Mouse (Mus musculus): ENCODE results near the gene Tfap2e. TPM values are rescaled to one million over a fixed set of nuclear protein-coding genes. Genes with fewer than 3 reads are reported as not detected.

The Tfap2e gene
- polyA plus RNA-seq, 1 experiment from 2014 or later = 0.78 TPM

DNA sequence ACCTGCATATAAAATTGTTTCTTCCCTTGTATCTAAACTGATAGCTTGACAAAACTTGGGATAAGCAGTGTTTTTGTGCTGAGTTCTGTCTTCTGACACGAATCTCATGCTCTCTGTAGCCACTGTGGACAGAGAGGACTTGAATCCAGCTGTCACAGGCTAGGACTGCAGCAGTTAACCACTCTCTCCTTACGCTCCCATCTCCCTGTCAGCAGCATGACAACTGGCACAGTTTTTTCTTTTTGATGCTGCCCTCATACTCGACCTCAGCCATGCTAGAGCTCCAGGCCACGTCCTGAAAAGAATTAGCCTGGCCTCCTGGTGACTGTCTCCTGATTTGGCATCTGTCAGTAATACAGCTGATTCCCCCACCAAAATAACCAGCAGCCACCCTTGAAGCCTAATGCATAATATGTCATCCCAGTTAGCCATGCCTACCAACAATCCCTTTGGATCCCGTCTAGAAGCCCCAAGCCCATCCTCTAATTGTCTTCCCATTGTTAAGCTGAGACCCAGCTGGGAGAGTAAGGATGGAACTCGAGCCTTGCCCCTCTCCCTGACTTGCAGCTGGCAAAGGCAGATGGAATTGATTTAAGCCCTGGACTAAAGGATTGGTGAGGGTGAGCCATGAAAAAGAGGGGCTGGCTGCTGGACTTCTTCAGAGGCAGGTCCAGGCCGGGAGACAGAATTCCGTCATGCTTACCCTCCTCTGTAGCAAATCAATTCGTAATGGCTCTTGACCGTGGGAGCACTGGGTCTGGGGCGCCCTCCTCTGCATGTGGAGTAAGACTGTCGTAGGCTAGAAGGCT, 29.2 kb downstream of the Tfap2e start:
- Histone ChIP-seq H3K27ac (replicated peaks; ENCODE audit: low read depth, low read length) (no peak overlapping the region), H3K9ac (ENCODE audit: low read depth, low read length) (no peak overlapping the region), H3K9me3 (ENCODE audit: control insufficient read depth, low read length) (no peaks in the 10 kb centered on the region), H3K36me3 (ENCODE audit: control insufficient read depth, insufficient read depth, low read length) (peaks cover 75% of the 10 kb centered on the region), H3K4me2 (ENCODE audit: low read depth, low read length) (no peak overlapping the region), H3K4me1 (ENCODE audit: control insufficient read depth, insufficient read depth, low read length) (0 out of 2 replicates have a peak, but pooled peaks cover 4% of the 10 kb centered on the region), H3K27me3 (replicated peaks; ENCODE audit: control insufficient read depth, insufficient read depth, low read length) (no peaks in the 10 kb centered on the region), H3K4me3 (ENCODE audit: low read depth, low read length) (no peak overlapping the region)
- 43% methylated on average over 12 of the region's 12 CpGs for WGBS
- peak; percentile 81 for ATAC-seq (ENCODE audit: low read depth)
- peak; percentile 77 for DNase-seq (ENCODE audit: low spot score)

DNA sequence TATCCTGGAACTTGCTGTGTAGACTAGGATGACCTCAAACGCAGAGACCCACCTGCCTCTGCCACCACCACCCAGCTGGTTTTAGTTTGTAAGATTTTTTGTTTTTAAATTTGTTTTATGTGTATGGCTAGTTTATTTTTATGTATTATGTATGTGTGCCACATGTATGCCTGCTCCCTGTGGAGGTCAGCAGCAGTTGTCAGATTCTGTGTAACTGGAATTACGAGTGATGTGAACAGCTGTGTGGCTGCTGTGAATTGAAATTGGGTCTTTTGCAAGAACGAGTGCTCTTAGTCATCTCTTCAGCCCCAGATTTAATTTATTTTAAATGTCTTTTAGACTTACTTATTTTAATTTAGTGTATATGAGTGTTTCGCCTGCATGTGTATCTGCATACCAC, 39.1 kb downstream of the Tfap2e start:
- no peak overlapping the region for H3K4me2 ChIP-seq (ENCODE audit: low read depth, low read length)
- H3K27ac ChIP-seq (replicated peaks; ENCODE audit: low read depth, low read length) = no peak overlapping the region
- no peaks in the 10 kb centered on the region for H3K27me3 ChIP-seq (replicated peaks; ENCODE audit: control insufficient read depth, insufficient read depth, low read length)
- WGBS = 81% methylated on average over 4 of the region's 4 CpGs
- no peaks in the 10 kb centered on the region for H3K9me3 ChIP-seq (ENCODE audit: control insufficient read depth, low read length)
- H3K4me3 ChIP-seq (ENCODE audit: low read depth, low read length) = no peak overlapping the region
- ATAC-seq (ENCODE audit: low read depth) = no peak
- peaks cover 49% of the 10 kb centered on the region for H3K36me3 ChIP-seq (ENCODE audit: control insufficient read depth, insufficient read depth, low read length)
- DNase-seq (ENCODE audit: low spot score) = no peak
- no peak overlapping the region for H3K9ac ChIP-seq (ENCODE audit: low read depth, low read length)
- H3K4me1 ChIP-seq (ENCODE audit: control insufficient read depth, insufficient read depth, low read length) = no peaks in the 10 kb centered on the region

DNA sequence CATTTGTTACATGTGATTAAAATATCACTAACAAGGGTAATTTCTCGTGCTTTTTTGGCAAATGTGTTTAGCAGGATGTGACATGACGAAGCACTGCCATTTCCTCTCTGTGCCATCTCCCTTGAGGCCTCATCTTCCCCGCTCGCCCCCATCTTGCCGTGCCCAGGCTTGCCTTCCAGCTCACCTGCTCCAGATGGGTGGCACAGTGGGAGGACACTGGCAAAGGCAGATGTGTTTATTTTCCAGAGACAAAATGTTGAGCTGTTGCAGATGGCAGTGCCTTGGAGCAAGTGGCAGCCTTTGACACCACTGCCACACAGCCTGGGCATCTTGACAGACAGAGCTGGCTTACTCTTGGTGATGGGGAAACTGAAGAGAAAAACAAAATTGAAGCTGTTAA, 43.0 kb downstream of the Tfap2e start:
- DNase-seq (ENCODE audit: low spot score) = no peak
- no peak overlapping the region for H3K4me2 ChIP-seq (ENCODE audit: low read depth, low read length)
- no peak overlapping the region for H3K27ac ChIP-seq (replicated peaks; ENCODE audit: low read depth, low read length)
- 78% methylated on average over 5 of the region's 5 CpGs for WGBS
- H3K4me1 ChIP-seq (ENCODE audit: control insufficient read depth, insufficient read depth, low read length) = no peaks in the 10 kb centered on the region
- H3K36me3 ChIP-seq (ENCODE audit: control insufficient read depth, insufficient read depth, low read length) = peaks cover 47% of the 10 kb centered on the region
- no peaks in the 10 kb centered on the region for H3K9me3 ChIP-seq (ENCODE audit: control insufficient read depth, low read length)
- no peak overlapping the region for H3K9ac ChIP-seq (ENCODE audit: low read depth, low read length)
- no peak for ATAC-seq (ENCODE audit: low read depth)
- H3K27me3 ChIP-seq (replicated peaks; ENCODE audit: control insufficient read depth, insufficient read depth, low read length) = no peaks in the 10 kb centered on the region
- H3K4me3 ChIP-seq (ENCODE audit: low read depth, low read length) = no peak overlapping the region

DNA sequence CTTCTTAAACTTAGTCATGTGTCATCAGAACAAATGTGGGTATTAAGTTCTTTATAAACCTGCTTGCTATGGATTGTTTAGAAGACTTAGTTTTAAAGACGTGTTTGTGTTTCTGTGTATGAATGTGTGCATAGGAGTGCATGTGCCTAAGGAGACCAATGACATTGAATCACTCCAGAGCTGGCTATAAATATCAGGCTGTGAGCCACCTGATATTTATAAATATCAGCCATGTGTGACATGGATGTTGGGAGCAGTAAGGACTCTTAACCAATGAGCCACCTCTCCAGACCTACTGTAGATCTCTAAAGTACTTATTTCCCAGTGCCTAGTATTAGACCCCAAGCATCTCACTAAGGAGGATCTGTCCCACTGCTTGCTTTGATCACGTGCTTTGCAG, 46.6 kb downstream of the Tfap2e start:
- ATAC-seq (ENCODE audit: low read depth) = no peak
- 87% methylated on average over 2 of the region's 2 CpGs for WGBS

DNA sequence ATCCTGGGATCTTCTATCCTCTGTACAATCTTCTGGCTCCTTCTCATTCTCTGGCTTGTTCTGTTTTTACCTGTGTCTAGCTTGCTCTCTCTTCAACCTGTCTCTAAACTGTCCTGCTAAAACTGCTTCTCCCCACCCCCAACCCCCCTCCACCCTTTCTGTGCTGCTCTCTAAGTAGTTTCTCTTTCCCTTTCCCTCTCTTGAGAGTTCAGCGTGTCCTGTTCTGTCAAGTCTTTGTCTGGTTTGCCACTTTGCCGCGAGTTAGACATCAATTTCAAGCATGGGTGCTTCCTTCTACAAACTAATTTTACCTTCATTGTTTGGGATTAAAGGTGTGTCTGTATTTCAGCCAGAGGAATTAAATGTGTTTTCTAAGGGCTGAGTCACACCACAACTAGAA, 53.0 kb downstream of the Tfap2e start:
- Histone ChIP-seq H3K9ac (ENCODE audit: low read depth, low read length) (no peak overlapping the region), H3K9me3 (ENCODE audit: control insufficient read depth, low read length) (no peaks in the 10 kb centered on the region)
- 65% methylated on average over 3 of the region's 3 CpGs for WGBS

More for the DNA sequence above, 46.6 kb downstream of the Tfap2e start:
- Histone ChIP-seq H3K27me3 (replicated peaks; ENCODE audit: control insufficient read depth, insufficient read depth, low read length) (no peaks in the 10 kb centered on the region), H3K9me3 (ENCODE audit: control insufficient read depth, low read length) (no peaks in the 10 kb centered on the region), H3K9ac (ENCODE audit: low read depth, low read length) (no peak overlapping the region), H3K36me3 (ENCODE audit: control insufficient read depth, insufficient read depth, low read length) (peaks cover 69% of the 10 kb centered on the region), H3K27ac (replicated peaks; ENCODE audit: low read depth, low read length) (no peak overlapping the region), H3K4me2 (ENCODE audit: low read depth, low read length) (no peak overlapping the region), H3K4me3 (ENCODE audit: low read depth, low read length) (no peak overlapping the region), H3K4me1 (ENCODE audit: control insufficient read depth, insufficient read depth, low read length) (no peaks in the 10 kb centered on the region)
- DNase-seq (ENCODE audit: low spot score) = no peak

DNA sequence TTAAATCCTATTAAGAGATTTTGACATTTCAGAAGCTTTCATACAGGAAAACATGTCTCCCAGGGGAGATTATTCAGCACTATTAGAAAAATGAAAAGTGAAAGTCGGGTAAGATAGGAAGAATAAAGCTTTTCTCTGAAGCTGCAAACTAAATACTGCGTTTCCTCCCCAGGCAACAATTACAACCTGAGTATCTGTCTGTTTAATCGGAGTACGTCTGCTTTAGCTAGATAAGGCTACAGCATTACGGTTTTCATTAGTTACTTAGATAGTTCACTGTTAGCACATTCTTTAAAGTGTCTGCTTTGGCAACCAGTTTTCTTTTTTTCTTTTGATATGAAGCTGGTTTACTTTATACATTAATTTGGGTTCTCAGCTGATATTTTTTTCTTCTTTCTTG, 53.7 kb downstream of the Tfap2e start:
- Histone ChIP-seq H3K4me3 (ENCODE audit: low read depth, low read length) (no peak overlapping the region), H3K27ac (replicated peaks; ENCODE audit: low read depth, low read length) (no peak overlapping the region), H3K36me3 (ENCODE audit: control insufficient read depth, insufficient read depth, low read length) (peaks cover 33% of the 10 kb centered on the region), H3K9me3 (ENCODE audit: control insufficient read depth, low read length) (no peaks in the 10 kb centered on the region), H3K9ac (ENCODE audit: low read depth, low read length) (no peak overlapping the region), H3K4me2 (ENCODE audit: low read depth, low read length) (no peak overlapping the region), H3K27me3 (replicated peaks; ENCODE audit: control insufficient read depth, insufficient read depth, low read length) (no peaks in the 10 kb centered on the region), H3K4me1 (ENCODE audit: control insufficient read depth, insufficient read depth, low read length) (peaks cover 6% of the 10 kb centered on the region; the same call in 1 of the 2 replicates)
- ATAC-seq (ENCODE audit: low read depth) = no peak
- no peak for DNase-seq (ENCODE audit: low spot score)
- 86% methylated on average over 5 of the region's 5 CpGs for WGBS

More for the DNA sequence above, 53.0 kb downstream of the Tfap2e start:
- ATAC-seq (ENCODE audit: low read depth) (no peak; the same call in 1 of the 2 replicates), DNase-seq (ENCODE audit: low spot score) (no peak)
- Histone ChIP-seq H3K4me2 (ENCODE audit: low read depth, low read length) (no peak overlapping the region), H3K27ac (replicated peaks; ENCODE audit: low read depth, low read length) (no peak overlapping the region), H3K36me3 (ENCODE audit: control insufficient read depth, insufficient read depth, low read length) (peaks cover 41% of the 10 kb centered on the region), H3K4me1 (ENCODE audit: control insufficient read depth, insufficient read depth, low read length) (peaks cover 5% of the 10 kb centered on the region; the same call in 1 of the 2 replicates), H3K4me3 (ENCODE audit: low read depth, low read length) (no peak overlapping the region), H3K27me3 (replicated peaks; ENCODE audit: control insufficient read depth, insufficient read depth, low read length) (no peaks in the 10 kb centered on the region)

DNA sequence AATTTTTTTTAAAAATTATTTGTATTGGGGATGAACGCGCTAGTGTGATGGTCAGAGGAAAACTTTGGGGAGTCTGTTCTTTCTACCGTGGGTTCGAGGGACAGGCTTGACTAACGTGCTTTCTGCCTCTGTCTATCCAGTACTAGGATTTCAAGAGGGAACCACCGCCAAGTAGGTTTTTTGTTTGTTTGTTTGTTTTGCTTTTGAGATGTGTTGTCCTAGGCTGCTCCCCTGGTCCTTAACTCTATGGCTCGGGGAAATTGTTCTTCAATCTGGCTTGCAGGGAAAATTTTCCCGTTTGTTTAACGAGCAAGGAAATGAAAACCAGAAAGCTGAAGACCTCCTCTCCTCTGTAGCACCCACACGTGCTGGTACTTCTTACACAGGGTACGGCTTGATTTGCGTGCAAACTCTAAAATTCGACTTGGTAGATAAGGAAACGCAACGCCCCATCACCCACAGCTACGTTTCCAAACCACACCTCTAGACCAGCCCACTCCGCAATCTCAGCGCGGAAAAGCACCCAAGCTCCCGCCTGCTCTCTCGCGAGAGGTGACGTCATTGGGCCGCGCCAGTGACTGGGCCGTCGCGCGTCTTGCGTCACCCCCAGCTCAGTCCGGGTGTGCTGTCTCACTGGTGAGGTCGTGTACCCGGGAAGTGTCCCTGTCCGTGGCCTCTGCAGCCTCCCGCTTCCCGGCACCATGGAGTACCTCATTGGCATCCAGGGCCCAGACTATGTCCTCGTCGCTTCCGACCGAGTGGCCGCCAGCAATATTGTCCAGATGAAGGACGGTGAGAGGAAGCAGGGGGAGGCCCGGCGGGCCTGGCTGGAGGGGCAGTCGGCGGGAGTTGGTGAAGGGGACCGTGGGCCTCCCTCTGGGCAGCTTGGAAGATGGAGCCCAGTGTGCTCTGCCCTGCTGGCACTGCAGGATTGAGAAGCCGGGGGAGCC, 58.7 kb downstream of the Tfap2e start, which contains the start of gene Psmb2:
Gene Psmb2, plus strand, starts transcription at position 577 of the 950 bp plus-strand sequence.
- peak; percentile 98 for ATAC-seq (ENCODE audit: low read depth)
- 4% methylated on average over 44 of the region's 48 CpGs for WGBS
- H3K4me3 ChIP-seq (ENCODE audit: low read depth, low read length) = peak within 1 kb of the TSS; percentile 100

DNA sequence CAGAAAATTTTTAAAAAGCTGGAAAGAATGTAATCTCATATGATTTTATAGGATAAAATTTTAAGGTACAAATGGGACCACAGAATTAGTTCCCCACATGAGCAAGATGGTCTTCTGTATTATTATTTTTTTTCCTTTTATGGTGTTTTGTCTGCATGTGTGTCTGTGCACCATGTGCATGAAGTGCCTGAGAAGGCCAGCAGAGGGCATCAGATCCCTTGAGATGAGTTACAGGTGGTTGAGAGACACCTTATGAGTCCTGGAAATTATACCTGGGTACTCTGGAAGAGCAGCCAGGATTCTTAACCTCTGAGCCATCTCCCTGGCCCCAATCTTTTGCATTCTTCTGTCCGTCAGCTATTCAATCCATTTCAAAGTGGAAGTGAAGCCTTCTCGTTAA, 69.0 kb downstream of the Tfap2e start:
- Histone ChIP-seq H3K9me3 (ENCODE audit: control insufficient read depth, low read length) (no peaks in the 10 kb centered on the region), H3K27ac (replicated peaks; ENCODE audit: low read depth, low read length) (no peak overlapping the region), H3K4me2 (ENCODE audit: low read depth, low read length) (no peak overlapping the region), H3K27me3 (replicated peaks; ENCODE audit: control insufficient read depth, insufficient read depth, low read length) (no peaks in the 10 kb centered on the region), H3K9ac (ENCODE audit: low read depth, low read length) (no peak overlapping the region), H3K36me3 (ENCODE audit: control insufficient read depth, insufficient read depth, low read length) (no peaks in the 10 kb centered on the region), H3K4me1 (ENCODE audit: control insufficient read depth, insufficient read depth, low read length) (no peaks in the 10 kb centered on the region), H3K4me3 (ENCODE audit: low read depth, low read length) (no peak overlapping the region)
- no peak for DNase-seq (ENCODE audit: low spot score)
- WGBS = 91% methylated on average over 2 of the region's 2 CpGs
- ATAC-seq (ENCODE audit: low read depth) = no peak

More for the DNA sequence above, 58.7 kb downstream of the Tfap2e start, which contains the start of gene Psmb2:
- Histone ChIP-seq H3K27me3 (replicated peaks; ENCODE audit: control insufficient read depth, insufficient read depth, low read length) (no peaks in the 10 kb centered on the region), H3K27ac (replicated peaks; ENCODE audit: low read depth, low read length) (peak within 1 kb of the TSS; percentile 75), H3K9ac (ENCODE audit: low read depth, low read length) (peak within 1 kb of the TSS; percentile 100), H3K4me1 (ENCODE audit: control insufficient read depth, insufficient read depth, low read length) (peaks cover 6% of the 10 kb centered on the region; the same call in 1 of the 2 replicates), H3K36me3 (ENCODE audit: control insufficient read depth, insufficient read depth, low read length) (no peaks in the 10 kb centered on the region), H3K9me3 (ENCODE audit: control insufficient read depth, low read length) (no peaks in the 10 kb centered on the region), H3K4me2 (ENCODE audit: low read depth, low read length) (peak within 1 kb of the TSS; percentile 94)
- peak; percentile 98 for DNase-seq (ENCODE audit: low spot score)

All from embryonic facial prominence, embryonic 14.5 days (tissue).